Mouse (Mus musculus): ENCODE measurements around the gene Chac2. TPM values are rescaled to one million over a fixed set of nuclear protein-coding genes. Genes with fewer than 3 reads are reported as not detected.
"Not testable (repeated sequence)": the region's sequence is repeated elsewhere in the genome, so short reads cannot be mapped to it uniquely, and the experiment has no call there.

Gene Chac2
- 16.3 and 16.9 TPM in 2 replicates for polyA plus RNA-seq (2015; fragmentation: Nextera tagmentation; extraction: Ambion mirVana)

DNA sequence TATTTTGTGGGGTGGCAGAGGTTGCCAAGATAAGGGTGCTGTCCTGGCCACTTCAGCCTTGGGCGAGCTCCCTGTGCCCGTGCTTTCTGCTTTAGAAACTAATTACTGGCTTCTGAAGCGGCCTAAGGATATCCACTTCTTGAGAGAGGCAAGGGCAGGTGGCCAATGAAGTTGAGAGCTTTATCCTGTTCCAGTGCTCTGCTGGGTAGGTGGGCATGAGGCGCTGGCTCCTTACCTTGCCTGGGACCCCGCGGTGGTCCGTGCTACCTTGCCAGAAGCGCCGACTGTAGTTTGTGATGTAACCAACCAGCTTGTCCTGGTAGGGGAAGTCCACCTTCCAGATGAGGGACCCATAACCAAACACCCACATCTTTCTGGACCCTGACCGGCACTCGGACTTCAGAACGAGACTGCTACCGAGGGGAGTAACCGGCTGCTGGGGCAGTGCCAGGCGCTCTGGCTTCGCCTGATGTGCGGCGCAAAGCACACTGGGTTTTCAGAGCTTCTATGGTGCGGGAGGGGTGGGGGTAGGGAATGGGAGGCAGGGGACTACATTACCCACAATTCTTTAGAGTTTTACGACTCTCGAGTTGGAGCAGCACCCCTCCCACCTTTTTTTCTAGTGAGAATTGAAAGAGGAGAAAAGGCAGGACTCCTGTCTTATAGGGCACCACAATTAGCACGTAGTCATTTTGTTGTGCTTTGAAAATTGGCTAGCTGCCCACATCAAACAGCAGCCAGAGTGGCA, at the start of gene Chac2:
Gene Chac2, minus strand, starts transcription at position 474 of the 748 bp plus-strand sequence.
- Histone ChIP-seq H3K9me3 (no peaks in the 10 kb centered on the region), H3K27me3 (no peaks in the 10 kb centered on the region), H3K4me3 (peak within 1 kb of the TSS; percentile 54), H3K9ac (peak within 1 kb of the TSS; percentile 54), H3K4me2 (peak within 1 kb of the TSS; percentile 74), H3K27ac (peak within 1 kb of the TSS; percentile 69), H3K36me3 (no peaks in the 10 kb centered on the region), H3K4me1 (peaks cover 5% of the 10 kb centered on the region)
- 1% methylated on average over 22 of the region's 22 CpGs for WGBS
- ATAC-seq (ENCODE audit: borderline replicate concordance, extremely low read depth, low FRiP score, low TSS enrichment), result peak; percentile 98

GRCm38 (mm10) chr11:31034958-31035357, 48.8 kb upstream of the Chac2 start:
- H3K4me2 ChIP-seq, result no peak overlapping the region
- H3K4me3 ChIP-seq, result no peak overlapping the region
- H3K27ac ChIP-seq, result no peak overlapping the region
- no peak overlapping the region for H3K9ac ChIP-seq
- whole genome bisulfite sequencing, result 90% methylated on average over 4 of the region's 4 CpGs
- H3K27me3 ChIP-seq, result no peaks in the 10 kb centered on the region
- H3K36me3 ChIP-seq, result peaks cover 3% of the 10 kb centered on the region; the same call in 1 of the 2 replicates
- no peaks in the 10 kb centered on the region for H3K4me1 ChIP-seq
- ATAC-seq (ENCODE audit: borderline replicate concordance, extremely low read depth, low FRiP score, low TSS enrichment), result no peak
- H3K9me3 ChIP-seq, result no peaks in the 10 kb centered on the region

GRCm38 (mm10) chr11:31017466-31017865, 31.3 kb upstream of the Chac2 start:
- WGBS, result 71% methylated on average over 15 of the region's 15 CpGs

DNA sequence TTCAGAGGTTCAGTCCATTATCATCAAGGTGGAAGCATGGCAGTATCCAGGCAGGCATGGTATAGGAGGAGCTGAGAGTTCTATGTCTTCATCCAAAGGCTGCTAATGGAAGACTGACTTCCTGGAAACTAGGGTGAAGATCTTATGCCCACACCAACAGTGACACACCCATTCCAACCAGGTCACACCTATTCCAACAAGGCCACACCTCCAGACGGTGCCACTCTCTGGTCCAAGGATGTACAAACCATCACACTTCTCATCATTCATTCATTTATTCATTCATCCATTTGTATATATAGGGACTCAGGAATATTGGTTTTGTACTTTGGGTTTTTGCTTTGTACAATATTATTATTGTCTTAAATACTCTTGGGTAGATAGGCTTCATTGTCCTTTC, 23.5 kb upstream of the Chac2 start:
- ATAC-seq (ENCODE audit: borderline replicate concordance, extremely low read depth, low FRiP score, low TSS enrichment); H3K27ac ChIP-seq; H3K4me3 ChIP-seq; H3K36me3 ChIP-seq; H3K4me2 ChIP-seq; H3K9ac ChIP-seq; H3K4me1 ChIP-seq; H3K9me3 ChIP-seq; H3K27me3 ChIP-seq: not testable (repeated sequence)
- WGBS, result 85% methylated on average over 1 of the region's 1 CpGs

More at GRCm38 (mm10) chr11:31017466-31017865, 31.3 kb upstream of the Chac2 start:
- not testable (repeated sequence) for ATAC-seq (ENCODE audit: borderline replicate concordance, extremely low read depth, low FRiP score, low TSS enrichment); H3K9ac ChIP-seq; H3K4me1 ChIP-seq; H3K36me3 ChIP-seq; H3K27ac ChIP-seq; H3K9me3 ChIP-seq; H3K4me2 ChIP-seq; H3K27me3 ChIP-seq; H3K4me3 ChIP-seq

DNA sequence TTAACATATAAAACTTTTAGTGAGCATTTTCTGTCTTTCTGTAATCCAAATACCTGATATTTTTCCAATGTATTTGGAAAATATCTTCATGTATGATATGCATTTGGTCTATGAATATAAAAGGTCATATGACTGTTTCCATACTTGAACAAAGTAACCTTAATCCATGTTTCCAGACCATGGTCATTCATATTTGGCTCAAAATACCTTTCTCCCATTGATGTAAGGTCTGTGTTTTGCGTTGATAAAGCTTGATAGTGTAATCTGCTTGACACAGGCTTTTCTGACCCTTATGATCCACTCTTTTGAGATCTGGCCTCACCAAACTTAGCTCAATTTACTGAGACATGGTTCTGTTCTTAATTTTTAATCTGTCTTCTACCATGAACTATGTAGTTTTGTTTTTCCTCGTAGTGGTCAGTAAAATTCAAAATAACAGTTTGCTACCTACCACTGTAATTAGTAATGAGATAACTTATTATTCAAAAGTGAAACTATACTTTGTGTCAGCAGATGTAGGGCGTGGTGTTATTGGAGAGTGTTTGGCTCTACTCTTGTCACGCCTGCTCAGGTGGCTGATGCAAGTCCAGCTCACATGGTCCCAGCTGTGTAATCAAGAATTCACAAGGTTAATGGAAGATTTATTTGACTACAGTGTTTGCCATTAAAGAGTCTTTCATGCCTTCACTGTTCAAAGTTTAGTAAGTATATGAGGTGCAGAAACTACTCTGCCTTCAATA, 15.2 kb upstream of the Chac2 start:
- 81% methylated on average over 4 of the region's 4 CpGs for WGBS
- Histone ChIP-seq H3K36me3 (no peaks in the 10 kb centered on the region), H3K4me1 (no peaks in the 10 kb centered on the region), H3K4me3 (no peak overlapping the region), H3K27me3 (no peaks in the 10 kb centered on the region), H3K4me2 (no peak overlapping the region), H3K9me3 (no peaks in the 10 kb centered on the region), H3K27ac (no peak overlapping the region), H3K9ac (no peak overlapping the region)
- no peak for ATAC-seq (ENCODE audit: borderline replicate concordance, extremely low read depth, low FRiP score, low TSS enrichment)

DNA sequence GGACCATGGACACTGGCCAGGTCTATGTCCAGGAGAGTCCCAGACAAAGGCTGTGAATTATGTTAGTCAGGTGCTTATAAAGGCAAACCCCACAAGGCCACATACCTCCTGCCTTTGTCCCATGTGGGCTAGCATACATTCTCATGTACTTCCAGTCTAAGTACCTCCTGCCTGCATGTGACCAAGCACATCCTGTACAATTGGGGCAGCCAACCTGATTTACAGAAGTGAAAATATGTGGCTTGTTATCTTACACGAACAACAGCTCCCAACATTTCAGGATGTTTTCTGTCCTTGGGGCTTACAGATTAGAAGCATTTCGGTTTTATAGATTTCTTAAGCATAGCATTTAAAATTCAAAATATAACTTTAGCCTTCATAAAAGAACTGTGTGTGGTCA, 13.9 kb upstream of the Chac2 start:
- H3K9ac ChIP-seq, result no peak overlapping the region
- H3K27ac ChIP-seq, result no peak overlapping the region
- no peak overlapping the region for H3K4me3 ChIP-seq
- no peaks in the 10 kb centered on the region for H3K27me3 ChIP-seq
- no peaks in the 10 kb centered on the region for H3K9me3 ChIP-seq
- H3K36me3 ChIP-seq, result no peaks in the 10 kb centered on the region
- no peak overlapping the region for H3K4me2 ChIP-seq
- 81% methylated on average over 2 of the region's 2 CpGs for WGBS
- no peak for ATAC-seq (ENCODE audit: borderline replicate concordance, extremely low read depth, low FRiP score, low TSS enrichment)
- no peaks in the 10 kb centered on the region for H3K4me1 ChIP-seq

DNA sequence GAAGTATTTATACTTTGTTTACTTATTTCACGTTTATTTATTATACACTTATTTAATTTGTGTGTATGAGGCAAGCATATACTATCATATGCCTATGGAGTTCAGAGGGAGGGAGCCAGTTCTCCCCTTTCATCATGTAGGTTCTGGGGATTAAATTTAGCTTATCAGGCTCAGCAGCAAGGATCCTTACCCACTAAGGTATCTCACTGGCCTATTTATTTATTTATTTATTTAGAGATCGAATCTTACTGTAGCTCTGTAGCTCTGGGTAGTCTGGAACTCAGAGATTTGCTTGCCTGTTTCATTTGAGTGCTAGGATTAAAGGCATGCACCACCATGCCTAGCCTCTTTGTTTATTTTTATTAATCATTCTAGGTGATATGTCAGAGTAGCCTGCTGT, 12.6 kb upstream of the Chac2 start:
- WGBS, result 62% methylated on average over 2 of the region's 2 CpGs
- ATAC-seq (ENCODE audit: borderline replicate concordance, extremely low read depth, low FRiP score, low TSS enrichment), result no peak
- no peak overlapping the region for H3K4me3 ChIP-seq

GRCm38 (mm10) chr11:30998199-30998598, 12.0 kb upstream of the Chac2 start:
- Histone ChIP-seq H3K4me1 (no peaks in the 10 kb centered on the region), H3K36me3 (no peaks in the 10 kb centered on the region), H3K9me3 (no peaks in the 10 kb centered on the region), H3K27me3 (no peaks in the 10 kb centered on the region), H3K4me2 (no peak overlapping the region), H3K9ac (no peak overlapping the region), H3K27ac (no peak overlapping the region), H3K4me3 (no peak overlapping the region)
- WGBS, result 84% methylated on average over 5 of the region's 5 CpGs
- no peak for ATAC-seq (ENCODE audit: borderline replicate concordance, extremely low read depth, low FRiP score, low TSS enrichment)

More for the DNA sequence above, 12.6 kb upstream of the Chac2 start:
- no peaks in the 10 kb centered on the region for H3K4me1 ChIP-seq
- H3K9ac ChIP-seq, result no peak overlapping the region
- no peaks in the 10 kb centered on the region for H3K36me3 ChIP-seq
- H3K4me2 ChIP-seq, result no peak overlapping the region
- no peaks in the 10 kb centered on the region for H3K27me3 ChIP-seq
- H3K27ac ChIP-seq, result no peak overlapping the region
- no peaks in the 10 kb centered on the region for H3K9me3 ChIP-seq

DNA sequence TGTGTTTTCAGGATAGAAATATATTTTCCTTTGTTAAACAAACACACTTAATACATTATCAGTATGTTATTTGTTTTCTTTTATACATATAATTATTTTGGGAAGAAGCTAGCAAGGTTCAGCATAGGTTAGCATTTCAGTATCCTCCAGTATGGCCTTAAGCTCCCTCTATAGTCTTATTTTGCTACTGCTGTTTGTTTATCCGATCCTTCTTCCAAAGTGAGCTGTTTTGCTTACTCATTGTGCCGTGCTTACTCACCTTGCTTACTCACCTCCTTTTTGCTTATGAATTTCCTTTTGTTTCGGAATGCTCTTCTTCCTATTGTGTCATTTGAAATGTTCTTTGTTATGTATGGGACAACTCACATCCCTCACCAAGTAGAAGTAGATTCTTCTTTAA, 10.5 kb upstream of the Chac2 start:
- WGBS, result 82% methylated on average over 3 of the region's 3 CpGs

DNA sequence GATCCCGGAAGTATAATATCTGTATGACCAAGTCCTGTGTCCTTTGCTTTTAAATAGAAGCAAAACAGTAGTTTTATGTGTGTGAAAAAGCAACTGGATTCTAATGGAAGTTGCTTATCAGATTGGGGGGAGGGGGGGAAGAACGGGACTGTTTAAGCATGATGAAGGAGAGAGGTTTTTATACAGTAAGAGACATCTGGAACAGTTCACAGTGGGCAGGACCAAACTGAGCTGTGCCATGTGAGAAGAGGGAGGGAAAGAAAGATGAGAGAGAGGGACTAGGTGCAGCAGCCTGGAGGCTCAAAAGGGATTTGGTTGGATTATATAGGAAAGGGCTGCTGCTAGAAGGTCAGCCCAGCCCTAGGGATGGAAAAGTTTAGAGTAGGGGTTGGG, 471 bp upstream of the Chac2 start:
- Histone ChIP-seq H3K4me2 (peak overlapping the region; percentile 74), H3K4me1 (peaks cover 5% of the 10 kb centered on the region), H3K27me3 (no peaks in the 10 kb centered on the region), H3K36me3 (no peaks in the 10 kb centered on the region), H3K4me3 (peak overlapping the region; percentile 54), H3K9me3 (no peaks in the 10 kb centered on the region), H3K9ac (peak overlapping the region; percentile 54), H3K27ac (peak overlapping the region; percentile 69)
- WGBS, result 2% methylated on average over 2 of the region's 2 CpGs
- ATAC-seq (ENCODE audit: borderline replicate concordance, extremely low read depth, low FRiP score, low TSS enrichment), result peak; percentile 72; the same call in 1 of the 2 replicates

More for the DNA sequence above, 10.5 kb upstream of the Chac2 start:
- Histone ChIP-seq H3K4me3 (no peak overlapping the region), H3K9me3 (no peaks in the 10 kb centered on the region), H3K4me1 (no peaks in the 10 kb centered on the region), H3K36me3 (no peaks in the 10 kb centered on the region), H3K27me3 (no peaks in the 10 kb centered on the region), H3K27ac (no peak overlapping the region), H3K9ac (no peak overlapping the region), H3K4me2 (no peak overlapping the region)
- no peak for ATAC-seq (ENCODE audit: borderline replicate concordance, extremely low read depth, low FRiP score, low TSS enrichment)

- Histone ChIP-seq H3K4me3 (peak overlapping the region; percentile 54; the same call in 1 of the 2 replicates), H3K27ac (no peak overlapping the region), H3K4me2 (peak overlapping the region; percentile 74), H3K36me3 (no peaks in the 10 kb centered on the region), H3K4me1 (peaks cover 5% of the 10 kb centered on the region), H3K9ac (no peak overlapping the region), H3K9me3 (no peaks in the 10 kb centered on the region), H3K27me3 (no peaks in the 10 kb centered on the region)
- WGBS, result 42% methylated on average over 2 of the region's 2 CpGs
- no peak for ATAC-seq (ENCODE audit: borderline replicate concordance, extremely low read depth, low FRiP score, low TSS enrichment)
Measured at GRCm38 (mm10) chr11:30985237-30985636, 913 bp downstream of the Chac2 start.

GRCm38 (mm10) chr11:30954279-30954725, 31.8 kb downstream of the Chac2 start, which contains the start of gene Erlec1:
Gene Erlec1, minus strand, starts transcription at chr11:30954335.
- peak within 1 kb of the TSS; percentile 77 for H3K4me2 ChIP-seq

More at GRCm38 (mm10) chr11:30954279-30954725, 31.8 kb downstream of the Chac2 start, which contains the start of gene Erlec1:
- Histone ChIP-seq H3K27ac (peak within 1 kb of the TSS; percentile 83), H3K9me3 (no peaks in the 10 kb centered on the region), H3K9ac (peak within 1 kb of the TSS; percentile 89), H3K4me1 (peaks cover 12% of the 10 kb centered on the region), H3K4me3 (peak within 1 kb of the TSS; percentile 93), H3K27me3 (no peaks in the 10 kb centered on the region), H3K36me3 (peaks cover 18% of the 10 kb centered on the region)
- WGBS, result under 1% methylated on average over 40 of the region's 40 CpGs
- ATAC-seq (ENCODE audit: borderline replicate concordance, extremely low read depth, low FRiP score, low TSS enrichment), result peak; percentile 98

Measured in lung, embryonic 15.5 days (tissue).